Mouse (Mus musculus): ENCODE results near the gene Gm14190. TPM values are rescaled to one million over a fixed set of nuclear protein-coding genes. Genes with fewer than 3 reads are reported as not detected.
"Not testable (repeated sequence)": the region's sequence is repeated elsewhere in the genome, so short reads cannot be mapped to it uniquely, and the experiment has no call there.

The Gm14190 gene
- total RNA-seq (2022), result not detected

- no peak for DNase-seq (ENCODE audit: low spot score in 2 of 2)
Observed at GRCm38 (mm10) chr11:99690463-99690862, at the start of gene Gm14190. TSS of gene Gm14190 (minus strand) at chr11:99690740.

DNA sequence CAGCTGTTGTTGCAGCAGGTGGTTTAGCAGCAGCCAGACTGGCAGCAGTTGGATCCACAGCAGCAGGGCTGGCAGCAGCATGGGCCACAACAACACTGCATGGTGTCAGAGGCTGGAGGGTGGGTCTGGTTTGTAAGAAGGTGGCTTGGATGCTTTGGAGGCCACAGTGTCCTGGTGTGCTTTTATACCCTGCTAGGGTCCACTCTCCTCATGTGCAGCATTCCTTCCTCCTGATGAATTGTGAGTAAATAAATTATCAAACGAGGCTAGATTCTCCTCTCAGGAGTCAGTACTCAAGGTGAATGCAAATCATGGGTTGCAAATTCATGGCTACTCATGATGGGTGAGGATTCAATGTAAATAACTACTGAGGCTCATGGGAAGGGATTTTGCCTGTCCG is 43.6 kb upstream of the Gm14190 start, which contains the start of gene Gm14180:
Gene Gm14180 (minus strand): TSS at position 101 of the 400 bp plus-strand sequence.
- DNase-seq (ENCODE audit: low spot score in 2 of 2), result no peak

DNA sequence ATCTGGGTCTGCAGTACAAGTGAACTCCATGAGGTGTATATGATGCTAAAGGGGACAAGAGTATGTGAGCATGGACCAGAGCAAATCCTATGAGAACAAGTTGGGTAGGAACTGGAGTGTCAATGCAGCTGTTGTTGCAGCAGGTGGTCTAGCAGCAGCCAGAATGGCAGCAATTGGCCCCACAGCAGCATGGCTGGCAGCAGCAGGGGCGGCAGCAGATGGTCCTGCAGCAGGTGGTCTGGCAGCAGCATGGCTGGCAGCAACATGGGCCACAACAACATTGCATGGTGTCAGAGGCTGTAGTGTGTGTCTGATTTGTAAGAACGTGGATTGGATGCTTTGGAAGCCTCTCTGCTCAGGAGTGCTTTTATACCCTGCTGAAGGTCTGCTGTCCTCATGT is 33.5 kb upstream of the Gm14190 start:
- DNase-seq (ENCODE audit: low spot score in 2 of 2), result no peak

DNA sequence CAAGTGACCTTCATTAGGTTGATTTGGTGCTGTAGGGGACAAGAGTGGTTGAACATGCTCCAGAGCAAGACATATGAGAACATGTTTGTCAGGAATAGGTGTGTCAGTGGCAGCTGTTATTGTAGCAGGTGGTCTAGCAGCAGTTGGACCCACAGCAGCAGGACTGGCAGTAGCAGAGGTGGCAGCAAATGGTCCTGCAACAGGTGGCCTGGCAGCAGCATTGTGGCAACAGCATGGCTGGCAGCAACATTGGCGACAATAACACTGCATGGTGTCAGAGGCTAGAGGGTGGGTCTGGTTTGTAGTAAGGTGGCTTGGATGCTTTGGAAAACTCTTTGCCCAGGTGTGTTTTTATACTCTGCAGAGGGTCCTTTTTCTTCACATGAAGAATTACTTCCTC is 28.2 kb upstream of the Gm14190 start:
- no peak for DNase-seq (ENCODE audit: low spot score in 2 of 2)

- not testable (repeated sequence) for DNase-seq (ENCODE audit: low spot score in 2 of 2)
Observed at GRCm38 (mm10) chr11:99685235-99685634, 5.3 kb downstream of the Gm14190 start.

DNA sequence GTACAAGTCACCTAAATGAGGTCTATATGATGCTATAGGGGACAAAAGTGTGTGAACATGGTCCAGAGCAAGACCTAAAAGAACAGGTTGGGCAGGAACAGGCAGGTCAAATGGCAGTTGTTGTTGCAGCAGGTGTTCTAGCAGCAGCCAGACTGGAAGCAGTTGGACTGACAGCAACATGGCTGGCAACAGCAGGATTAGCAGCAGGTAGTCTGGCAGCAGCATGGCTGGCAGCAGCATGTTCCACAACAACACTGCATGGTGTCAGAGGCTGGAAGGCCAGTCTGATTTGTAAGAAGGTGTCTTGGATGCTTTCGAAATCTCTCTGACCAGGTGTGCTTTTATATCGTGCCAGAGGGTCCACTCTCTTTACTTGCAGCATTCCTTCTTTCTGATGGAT is 7.1 kb downstream of the Gm14190 start:
- DNase-seq (ENCODE audit: low spot score in 2 of 2), result no peak

GRCm38 (mm10) chr11:99665860-99666259 is 24.7 kb downstream of the Gm14190 start, which contains the start of gene Krtap4-6:
TSS of gene Krtap4-6 (minus strand) at chr11:99665960.
- DNase-seq (ENCODE audit: low spot score in 2 of 2), result no peak

GRCm38 (mm10) chr11:99662802-99663201 is 27.7 kb downstream of the Gm14190 start:
- DNase-seq (ENCODE audit: low spot score in 2 of 2), result no peak

GRCm38 (mm10) chr11:99659256-99659655 is 31.3 kb downstream of the Gm14190 start:
- DNase-seq (ENCODE audit: low spot score in 2 of 2), result no peak

- not testable (repeated sequence) for DNase-seq (ENCODE audit: low spot score in 2 of 2)
Observed at GRCm38 (mm10) chr11:99658467-99659010, 32.0 kb downstream of the Gm14190 start, which contains the start of gene Gm11563. TSS of gene Gm11563 (minus strand) at chr11:99658960.

DNA sequence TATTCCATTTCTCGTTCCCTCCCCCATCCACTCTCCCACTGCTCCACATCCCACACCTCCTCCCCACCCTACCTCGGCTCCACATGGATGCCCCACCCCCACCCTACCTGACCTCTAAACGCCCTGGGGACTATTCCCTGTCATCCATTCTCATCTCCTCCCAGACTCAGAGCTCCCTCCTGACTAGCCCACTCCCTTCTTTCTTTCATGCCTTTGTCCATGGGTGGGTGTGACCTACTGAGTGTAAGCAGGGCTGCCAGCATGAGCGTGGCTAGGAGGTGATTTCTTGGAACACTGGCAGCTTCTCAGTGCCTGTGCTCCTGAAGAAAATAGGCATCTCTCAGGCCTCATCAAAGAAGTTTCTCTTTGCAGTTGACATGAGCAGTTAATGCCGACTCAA is 33.5 kb downstream of the Gm14190 start:
- DNase-seq (ENCODE audit: low spot score in 2 of 2), result no peak

GRCm38 (mm10) chr11:99650136-99650535 is 40.4 kb downstream of the Gm14190 start, which contains the start of gene Gm11555:
TSS of gene Gm11555 (minus strand) at chr11:99650236.
- no peak for DNase-seq (ENCODE audit: low spot score in 2 of 2)

GRCm38 (mm10) chr11:99646444-99646843 is 44.1 kb downstream of the Gm14190 start:
- DNase-seq (ENCODE audit: low spot score in 2 of 2), result no peak

GRCm38 (mm10) chr11:99644351-99644750 is 46.2 kb downstream of the Gm14190 start:
- no peak for DNase-seq (ENCODE audit: low spot score in 2 of 2)

DNA sequence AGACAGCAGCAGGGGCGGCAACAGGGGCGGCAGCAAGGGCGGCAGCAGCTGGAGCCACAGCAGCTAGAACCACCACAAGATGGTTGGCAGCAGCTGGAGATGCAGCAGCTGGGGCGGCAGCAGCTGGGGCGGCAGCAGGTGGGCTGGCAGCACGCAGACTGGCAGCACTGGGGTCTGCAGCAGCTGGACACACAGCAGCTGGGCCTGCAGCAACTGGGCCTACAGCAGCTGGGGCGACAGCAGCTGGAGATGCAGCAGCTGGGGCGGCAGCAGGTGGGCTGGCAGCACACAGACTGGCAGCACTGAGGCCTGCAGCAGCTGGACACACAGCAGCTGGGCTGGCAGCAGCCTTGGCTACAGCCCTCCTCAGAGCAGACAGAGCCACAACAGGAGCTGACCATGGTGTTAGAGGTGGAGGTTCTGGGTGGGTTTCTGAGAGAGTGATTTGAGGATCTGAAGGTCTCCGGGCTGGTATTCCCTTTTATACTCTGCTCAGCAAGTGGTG is 46.9 kb downstream of the Gm14190 start, which contains the start of gene Krtap4-7:
Gene Krtap4-7 (minus strand): TSS at position 455 of the 505 bp plus-strand sequence.
- DNase-seq (ENCODE audit: low spot score in 2 of 2), result not testable (repeated sequence)

GRCm38 (mm10) chr11:99640926-99641325 is 49.6 kb downstream of the Gm14190 start:
- no peak for DNase-seq (ENCODE audit: low spot score in 2 of 2)

Other genes with a start within 250 kb of the Gm14190 start
- gene Krt23, start 197.6 kb downstream of the Gm14190 start, total RNA-seq (2022), result not detected
- gene Krt39, start 169.4 kb downstream of the Gm14190 start, total RNA-seq (2022), result not detected
- gene Krt40, start 147.6 kb downstream of the Gm14190 start, total RNA-seq (2022), result not detected
- gene Krtap3-3, start 139.9 kb downstream of the Gm14190 start, total RNA-seq (2022), result not detected
- gene Krtap3-2, start 133.9 kb downstream of the Gm14190 start, total RNA-seq (2022), result not detected
- not detected for gene Gm11939, start 131.3 kb downstream of the Gm14190 start, total RNA-seq (2022)
- not detected for gene Krtap3-1, start 124.1 kb downstream of the Gm14190 start, total RNA-seq (2022)
- not detected for gene Krtap1-5, start 109.7 kb downstream of the Gm14190 start, total RNA-seq (2022)
- gene Krtap1-4, start 107.1 kb downstream of the Gm14190 start, total RNA-seq (2022), result not detected
- gene Krtap1-3, start 99.4 kb downstream of the Gm14190 start, total RNA-seq (2022), result not detected
- not detected for gene Krtap9-3, start 92.6 kb downstream of the Gm14190 start, total RNA-seq (2022)
- not detected for gene Gm11938, start 87.4 kb downstream of the Gm14190 start, total RNA-seq (2022)
- gene Gm11937, start 80.6 kb downstream of the Gm14190 start, total RNA-seq (2022), result not detected
- not detected for gene Krtap2-4, start 75.9 kb downstream of the Gm14190 start, total RNA-seq (2022)
- gene Gm11562, start 70.3 kb downstream of the Gm14190 start, total RNA-seq (2022), result not detected
- gene Krtap4-1, start 62.5 kb downstream of the Gm14190 start, total RNA-seq (2022), result not detected
- gene Krtap4-2, start 55.7 kb downstream of the Gm14190 start, total RNA-seq (2022), result not detected
- gene Krtap4-7, start 46.7 kb downstream of the Gm14190 start, total RNA-seq (2022), result not detected
- gene Gm11555, start 40.5 kb downstream of the Gm14190 start, total RNA-seq (2022), result not detected
- not detected for gene Gm11563, start 31.8 kb downstream of the Gm14190 start, total RNA-seq (2022)
- not detected for gene Krtap4-6, start 24.8 kb downstream of the Gm14190 start, total RNA-seq (2022)
- gene Gm14180, start 43.5 kb upstream of the Gm14190 start, total RNA-seq (2022), result not detected
- not detected for gene Gm11595, start 82.2 kb upstream of the Gm14190 start, total RNA-seq (2022)
- gene Krtap4-8, start 90.0 kb upstream of the Gm14190 start, total RNA-seq (2022), result not detected
- gene Krtap4-9, start 94.5 kb upstream of the Gm14190 start, total RNA-seq (2022), result not detected
- not detected for gene Gm11596, start 102.7 kb upstream of the Gm14190 start, total RNA-seq (2022)
- not detected for gene Gm11569, start 108.2 kb upstream of the Gm14190 start, total RNA-seq (2022)
- not detected for gene Gm11554, start 113.7 kb upstream of the Gm14190 start, total RNA-seq (2022)
- gene Krtap4-13, start 119.2 kb upstream of the Gm14190 start, total RNA-seq (2022), result not detected
- not detected for gene Gm11564, start 124.9 kb upstream of the Gm14190 start, total RNA-seq (2022)
- not detected for gene 2300003K06Rik, start 147.3 kb upstream of the Gm14190 start, total RNA-seq (2022)
- gene Krtap4-16, start 160.9 kb upstream of the Gm14190 start, total RNA-seq (2022), result not detected
- not detected for gene Gm11568, start 167.2 kb upstream of the Gm14190 start, total RNA-seq (2022)
- not detected for gene Gm11559, start 173.7 kb upstream of the Gm14190 start, total RNA-seq (2022)
- not detected for gene Krtap9-1, start 182.6 kb upstream of the Gm14190 start, total RNA-seq (2022)
- gene Gm11567, start 188.4 kb upstream of the Gm14190 start, total RNA-seq (2022), result not detected
- not detected for gene Krtap31-1, start 217.2 kb upstream of the Gm14190 start, total RNA-seq (2022)
- not detected for gene Gm11565, start 224.0 kb upstream of the Gm14190 start, total RNA-seq (2022)
- gene Krtap31-2, start 245.6 kb upstream of the Gm14190 start, total RNA-seq (2022), result not detected